Mouse (Mus musculus) kidney, adult 8-10 months (tissue): ENCODE results near the gene Apbb2.

Source experiments
- DNase-seq, 2 experiments: peaks; one replicate each; pipeline ENCODE4 v3.0.0; 2022

Gene Apbb2

DNA sequence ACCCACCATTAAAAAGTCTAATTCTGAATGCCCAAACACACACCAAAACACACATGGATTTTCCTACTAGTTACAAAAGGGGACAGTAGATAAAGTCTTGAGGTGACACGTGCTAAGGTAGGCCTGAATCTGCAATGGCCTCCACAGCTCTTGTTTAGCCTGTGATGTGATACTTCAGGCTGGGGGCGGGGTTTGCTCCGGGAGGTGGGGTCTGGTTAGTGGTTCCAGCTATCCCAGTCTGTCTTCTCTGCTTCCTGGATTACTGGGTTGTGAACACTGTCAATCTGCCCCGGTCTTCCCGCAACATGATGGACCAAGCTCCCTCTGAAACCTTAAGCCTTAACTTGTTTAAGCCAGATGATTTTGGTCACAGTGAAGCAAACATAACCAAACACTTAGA is 210.0 kb downstream of the Apbb2 start:
- no peak for DNase-seq

DNA sequence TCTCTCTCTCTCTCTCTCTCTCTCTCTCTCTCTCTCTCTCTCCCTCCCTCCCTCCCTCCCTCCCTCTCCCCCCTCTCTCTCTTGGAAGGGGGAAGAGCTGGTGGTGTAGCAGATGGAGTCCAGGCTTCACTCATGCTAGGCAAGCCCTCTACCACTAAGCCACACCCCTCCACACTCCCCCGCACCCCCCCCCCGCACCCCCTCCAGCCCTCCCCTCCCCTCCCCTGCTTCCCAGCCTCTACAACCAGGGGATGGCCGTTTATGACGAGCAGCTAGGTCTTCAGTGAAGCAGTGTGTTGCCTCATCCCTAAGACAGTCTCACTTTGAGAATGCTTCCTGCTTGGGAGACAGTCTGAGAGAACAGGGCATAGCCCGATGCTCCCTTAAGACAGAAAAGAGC is 210.6 kb downstream of the Apbb2 start:
- no peak for DNase-seq

- DNase-seq, result peak; percentile 55 to 64
Observed at GRCm38 (mm10) chr5:66406431-66406830, 212.2 kb downstream of the Apbb2 start.

GRCm38 (mm10) chr5:66405731-66406399 is 212.7 kb downstream of the Apbb2 start:
- no peak for DNase-seq

DNA sequence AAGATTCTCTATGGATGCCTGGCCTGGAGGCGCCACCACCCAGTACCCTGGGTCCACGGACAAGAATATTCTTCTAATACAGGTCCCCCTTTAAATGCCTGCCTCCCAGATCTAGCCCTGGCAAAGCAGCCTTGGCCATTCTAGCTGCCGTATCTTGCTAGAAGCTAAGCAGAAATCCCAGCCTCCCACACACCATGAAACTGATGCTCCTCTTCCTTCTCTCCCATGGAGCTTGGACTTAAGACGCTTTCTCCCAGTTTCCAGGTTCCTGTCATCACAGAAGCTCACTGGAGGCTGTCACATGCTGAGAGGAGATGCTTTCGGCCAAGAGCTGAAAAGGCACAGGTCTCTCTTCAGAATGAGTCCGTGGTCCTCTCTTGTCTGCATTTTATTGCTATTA is 213.3 kb downstream of the Apbb2 start:
- no peak for DNase-seq

DNA sequence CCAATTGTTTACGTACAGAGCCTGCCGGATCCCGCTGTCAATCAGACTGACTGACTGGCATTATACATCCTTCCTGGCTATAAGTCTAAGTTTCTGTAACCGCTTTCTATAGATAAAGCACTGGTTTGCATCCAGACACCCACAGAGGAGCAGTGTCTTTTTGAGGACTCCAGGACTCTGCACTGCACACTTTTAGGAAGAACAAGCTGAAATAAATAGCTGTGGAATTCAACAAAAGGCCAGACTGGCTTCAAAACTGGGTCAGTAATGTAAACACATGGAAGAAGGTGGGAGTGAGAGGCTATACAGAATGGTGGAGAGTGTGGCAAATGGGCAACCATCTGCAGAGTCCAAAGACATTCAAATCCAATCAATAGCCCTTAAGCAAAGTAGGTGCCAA is 218.0 kb downstream of the Apbb2 start:
- DNase-seq, result no peak

DNA sequence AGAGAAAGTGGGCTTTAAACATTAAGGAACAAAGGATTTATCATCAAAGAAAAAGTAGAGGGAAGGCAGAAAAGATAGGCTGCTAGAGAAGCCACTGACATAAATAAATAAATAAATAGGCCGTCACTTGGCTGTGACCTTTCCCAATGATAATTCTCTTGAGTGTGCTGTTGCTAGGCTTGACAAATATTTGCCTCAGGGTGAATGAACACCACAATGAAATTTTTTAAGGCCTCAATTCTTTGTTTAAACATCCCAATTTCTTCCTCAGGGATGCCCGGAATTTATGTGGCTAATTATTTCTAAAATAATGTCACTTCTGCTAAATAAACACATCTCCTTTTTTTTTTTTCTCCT is 219.3 kb downstream of the Apbb2 start:
- no peak for DNase-seq

GRCm38 (mm10) chr5:66398530-66399263 is 219.9 kb downstream of the Apbb2 start:
- DNase-seq, result peak; percentile 71 to 76

DNA sequence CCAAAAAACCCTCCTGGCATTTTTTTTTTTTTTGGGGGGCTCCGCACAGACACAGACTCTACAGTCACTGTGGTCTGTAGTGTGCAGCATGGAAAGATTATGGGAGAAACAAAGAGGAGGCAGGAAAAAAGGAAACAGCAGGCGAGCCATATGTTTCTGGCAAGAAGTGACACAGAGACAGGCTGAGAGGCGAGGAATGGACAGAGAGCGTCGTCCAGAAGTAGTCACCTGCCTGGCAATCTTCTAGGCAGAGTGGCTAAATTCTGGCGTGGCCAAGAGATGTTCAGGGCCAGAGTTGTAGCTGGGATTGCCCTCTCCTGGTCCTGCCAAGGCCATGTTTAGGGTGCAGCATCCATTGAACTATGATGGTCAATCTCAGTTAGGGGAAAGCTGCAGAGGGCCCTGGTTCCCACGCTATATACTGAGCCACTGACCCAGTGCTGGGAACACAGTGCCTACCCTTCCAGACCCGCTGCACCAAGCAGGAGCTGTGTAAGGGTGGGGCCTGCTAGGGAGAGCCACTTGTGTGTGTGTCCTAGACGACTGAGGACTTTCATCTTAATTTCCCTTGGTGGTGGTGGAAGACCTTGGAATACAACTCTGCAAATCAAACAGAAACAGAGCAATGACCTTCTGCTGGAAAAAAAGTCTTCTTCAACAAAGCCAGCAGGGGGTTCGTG is 224.7 kb downstream of the Apbb2 start:
- no peak for DNase-seq

DNA sequence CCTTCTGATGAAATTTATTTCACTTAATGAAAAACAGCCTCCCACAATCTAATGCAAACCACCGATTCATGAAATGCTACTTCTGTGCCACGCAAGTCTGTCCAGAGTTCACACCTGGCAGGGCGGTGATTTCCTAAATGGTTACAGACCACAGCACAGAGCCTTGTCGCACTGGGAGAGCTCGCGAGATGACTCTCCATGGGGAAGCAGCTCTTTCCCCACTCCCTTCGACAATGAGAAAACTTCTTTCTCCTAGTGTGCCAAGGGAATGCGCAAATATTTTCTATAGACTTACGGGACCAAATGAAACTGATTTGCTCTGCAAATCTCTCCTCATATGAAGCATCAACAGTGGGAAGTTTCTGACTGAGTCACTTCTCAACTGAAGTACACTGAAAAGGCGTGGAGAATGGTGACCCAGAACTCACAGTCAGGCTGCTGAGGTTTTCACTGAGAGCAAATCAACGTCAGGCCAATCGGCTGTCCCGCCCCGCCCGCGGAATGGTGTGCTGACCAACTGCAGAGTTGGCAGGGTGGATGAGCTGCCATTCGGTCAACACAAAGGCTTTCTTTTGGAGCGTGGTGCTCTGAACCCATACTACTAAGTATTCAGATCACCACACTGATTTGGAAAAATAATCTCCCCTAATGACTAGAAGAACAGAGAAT is 225.6 kb downstream of the Apbb2 start:
- DNase-seq, result no peak

DNA sequence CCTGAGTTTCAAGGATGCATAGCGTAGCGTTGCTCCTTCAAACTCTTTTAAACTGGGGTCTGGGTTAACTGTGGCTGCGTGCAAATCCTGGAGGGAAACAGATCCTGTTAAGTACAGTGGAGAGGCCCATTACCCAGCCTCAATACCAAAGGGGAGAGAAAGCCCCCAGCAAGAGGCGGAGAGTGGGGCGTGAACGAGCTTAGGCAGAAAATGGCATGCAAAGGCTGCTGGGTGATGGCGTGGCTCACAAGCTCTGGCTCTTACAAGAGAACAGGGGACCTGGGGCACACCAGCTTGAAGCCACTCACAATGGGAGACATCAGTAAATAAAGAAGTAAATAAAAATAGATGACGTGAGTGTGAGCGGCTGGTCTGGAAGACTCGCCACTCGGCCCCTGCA is 226.8 kb downstream of the Apbb2 start:
- DNase-seq, result no peak

DNA sequence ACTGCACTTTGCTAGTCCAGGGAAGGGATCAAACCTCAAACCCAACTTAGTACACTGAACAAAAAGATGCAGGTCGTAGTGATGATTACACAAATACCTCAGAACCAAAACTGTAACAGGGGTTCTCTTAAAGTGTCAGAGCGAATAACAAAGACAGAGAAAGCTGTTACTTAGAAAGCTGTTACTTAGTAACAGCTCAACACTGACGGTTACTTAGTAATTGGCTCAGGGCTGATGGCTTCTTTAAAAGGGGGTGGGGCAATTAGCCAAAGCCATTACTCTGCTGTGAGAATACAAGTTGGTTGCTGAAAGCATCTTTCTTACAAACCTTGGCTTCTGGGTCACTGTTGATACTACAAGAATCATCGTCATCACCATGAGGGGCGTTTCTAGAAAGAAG is 227.3 kb downstream of the Apbb2 start:
- DNase-seq, result peak; percentile 37 to 60

- no peak for DNase-seq
Observed at GRCm38 (mm10) chr5:66390567-66390966, 228.0 kb downstream of the Apbb2 start.

DNA sequence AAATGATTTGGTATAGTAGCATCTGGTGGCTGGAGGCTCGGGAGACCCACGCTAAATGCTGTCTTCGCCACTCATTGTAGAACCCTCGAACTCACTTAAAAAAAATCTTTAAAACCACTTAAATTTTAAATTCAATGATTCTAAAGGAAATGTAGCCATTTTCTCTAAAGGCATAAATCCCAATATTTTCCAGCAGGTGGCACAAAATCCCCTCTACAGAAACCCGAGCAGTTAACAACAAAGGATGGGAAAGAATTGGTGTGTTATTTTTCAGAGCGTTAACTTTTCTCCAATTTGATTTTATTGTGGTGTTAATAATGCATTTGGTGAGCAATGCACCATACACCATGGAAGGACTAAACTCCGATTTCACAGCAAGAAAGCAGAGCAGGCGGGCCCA is 231.1 kb downstream of the Apbb2 start:
- DNase-seq, result no peak

- peak; percentile 60 to 74 for DNase-seq
Observed at GRCm38 (mm10) chr5:66385636-66386035, 232.9 kb downstream of the Apbb2 start.

DNA sequence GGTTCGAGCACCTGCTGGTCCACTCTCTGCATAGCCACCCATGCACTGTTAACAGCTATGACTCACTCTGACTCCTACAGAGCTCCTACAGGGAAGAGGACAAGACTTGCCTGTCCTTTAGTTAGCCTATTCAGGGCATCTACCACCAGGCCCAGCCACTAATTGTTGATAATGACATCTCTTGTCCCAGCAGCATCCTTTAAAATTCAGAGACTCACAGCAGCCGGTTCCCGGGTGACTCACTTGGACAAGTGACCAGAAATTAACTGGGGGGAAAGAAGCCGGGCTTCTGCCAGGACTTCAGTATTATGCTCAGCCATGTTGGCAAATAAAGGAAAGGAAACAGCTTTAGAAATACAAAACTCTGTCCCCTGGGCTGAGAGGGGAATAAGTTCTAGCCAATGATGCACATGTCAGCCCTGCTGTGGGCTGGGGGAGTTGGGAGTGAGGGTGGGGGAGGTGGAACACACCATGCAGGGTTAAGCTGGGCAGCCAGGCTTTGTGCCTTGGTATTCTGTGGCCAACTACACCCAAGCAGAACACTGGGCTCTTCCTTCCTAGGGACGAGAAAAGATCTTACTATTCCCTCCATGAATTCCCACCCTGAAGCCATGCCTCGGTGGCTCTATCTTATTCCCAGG is 233.7 kb downstream of the Apbb2 start:
- no peak for DNase-seq

- DNase-seq, result no peak
Observed at GRCm38 (mm10) chr5:66384114-66384513, 234.5 kb downstream of the Apbb2 start.

GRCm38 (mm10) chr5:66382111-66382510 is 236.5 kb downstream of the Apbb2 start:
- DNase-seq, result no peak

- DNase-seq, result peak in 1 of 2 experiments; percentile 39
Observed at GRCm38 (mm10) chr5:66378968-66379367, 239.6 kb downstream of the Apbb2 start.

- DNase-seq, result no peak
Observed at GRCm38 (mm10) chr5:66376589-66377270, 241.9 kb downstream of the Apbb2 start.

DNA sequence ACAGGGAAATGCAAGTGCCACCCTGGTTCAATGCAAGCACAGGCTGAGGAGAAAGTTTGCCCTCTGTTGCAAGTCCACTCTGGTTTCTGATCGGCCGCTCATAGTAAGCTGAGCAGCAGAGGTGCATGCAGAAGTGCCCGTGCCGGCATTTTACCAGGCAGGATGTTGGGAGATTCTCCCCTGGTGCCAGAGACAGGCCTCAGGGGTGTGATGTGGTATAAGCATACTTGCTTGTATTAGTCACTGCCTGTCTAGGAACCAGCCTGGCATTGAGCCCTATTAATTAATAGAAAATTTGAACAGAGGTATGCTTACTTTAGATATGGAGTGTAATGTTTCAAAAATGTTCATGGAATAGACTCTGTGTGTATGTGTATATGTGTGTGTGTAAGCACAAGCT is 244.2 kb downstream of the Apbb2 start:
- no peak for DNase-seq

- peak; percentile 35 to 53 for DNase-seq
Observed at GRCm38 (mm10) chr5:66373515-66374164, 244.9 kb downstream of the Apbb2 start.
